Comparison of ENCODE assay signal across 9 mouse cellular contexts in genomic region chr7:141394158-141394557, GRCm38 (mm10). TPM values are rescaled to one million over a fixed set of nuclear protein-coding genes. Genes with fewer than 3 reads are reported as not detected.
DNase-seq lines count a peak whose midpoint lies in the region; ATAC-seq and TF ChIP-seq lines count a peak whose summit lies in the region.
"Had no signal": no experiment of that assay in that cellular context is flagged by ENCODE, and none has a peak within 500 bp of the region (broad histone marks: within the 10 kb centered on the region; RNA-seq: fewer than 3 reads in every experiment).

No protein-coding gene starts in this region.

- no peak overlapping the region for H3K4me3 ChIP-seq in limb, embryonic 12.5 days (replicated peaks)
- no peak overlapping the region for H3K4me3 ChIP-seq in limb, embryonic 10.5 days
- peak overlapping the region; percentile 41 for H3K4me3 ChIP-seq in bone marrow, adult 2 months (replicated peaks; ENCODE audit: control insufficient read depth, low read depth, low read length)
- no peak overlapping the region for H3K4me3 ChIP-seq in liver, adult 2 months (ENCODE audit: insufficient read depth, low read depth, low read length)
- H3K4me3 ChIP-seq: stomach, embryonic 15.5 days had no signal

- no peak for TF ChIP-seq CTCF in bone marrow, adult 2 months (IDR thresholded peaks at IDR 0.05; ENCODE audit: control insufficient read depth, insufficient read depth, low read length)
- no peak for TF ChIP-seq CTCF in liver, adult 2 months (IDR thresholded peaks at IDR 0.05; ENCODE audit: low read depth, low read length)

- no peak overlapping the region for H3K9ac ChIP-seq in limb, embryonic 12.5 days (replicated peaks)
- H3K9ac ChIP-seq in liver, adult 2 months (ENCODE audit: low read depth, low read length): no peak overlapping the region
- H3K9ac ChIP-seq: stomach, embryonic 15.5 days had no signal

- peaks cover 31% of the 10 kb centered on the region for H3K36me3 ChIP-seq in limb, embryonic 12.5 days
- H3K36me3 ChIP-seq in limb, embryonic 10.5 days: peaks cover 35% of the 10 kb centered on the region
- H3K36me3 ChIP-seq in liver, adult 2 months (ENCODE audit: control insufficient read depth, insufficient read depth, low read length): peaks cover 20% of the 10 kb centered on the region; the same call in 1 of the 2 replicates

- peaks cover 12% of the 10 kb centered on the region for H3K4me1 ChIP-seq in limb, embryonic 12.5 days (replicated peaks)
- H3K4me1 ChIP-seq in limb, embryonic 10.5 days: peaks cover 16% of the 10 kb centered on the region
- H3K4me1 ChIP-seq in bone marrow, adult 2 months (ENCODE audit: control insufficient read depth, insufficient read depth, low read length): peaks cover 1% of the 10 kb centered on the region; the same call in 1 of the 2 replicates
- peaks cover 12% of the 10 kb centered on the region for H3K4me1 ChIP-seq in liver, adult 2 months (ENCODE audit: control insufficient read depth, insufficient read depth, low read length)

- no peak for ATAC-seq in limb, embryonic 12.5 days (ENCODE audit: insufficient number of reproducible peaks, insufficient read depth, low FRiP score, low TSS enrichment, low read depth)

- H3K27me3 ChIP-seq in limb, embryonic 12.5 days: peaks cover 5% of the 10 kb centered on the region; the same call in 1 of the 2 replicates
- H3K27me3 ChIP-seq in limb, embryonic 10.5 days (ENCODE audit: low read depth, poor library complexity, severe bottlenecking): no peaks in the 10 kb centered on the region
- H3K27me3 ChIP-seq in liver, adult 2 months (ENCODE audit: control insufficient read depth, insufficient read depth, low read length): no peaks in the 10 kb centered on the region
- H3K27me3 ChIP-seq: stomach, embryonic 15.5 days had no signal

- WGBS in limb, embryonic 12.5 days: 88% methylated on average over 7 of the region's 7 CpGs
- 90% methylated on average over 7 of the region's 7 CpGs for WGBS in limb, embryonic 10.5 days
- 12% methylated on average over 7 of the region's 7 CpGs for WGBS in bone marrow, adult 2 months
- 32% methylated on average over 7 of the region's 7 CpGs for WGBS in liver, adult 2 months

- no peak for DNase-seq in limb, embryonic 10.5 days (ENCODE audit: low spot score)
- DNase-seq in liver, adult 2 months (ENCODE audit: extremely low read depth, low read depth, low spot score): peak; percentile 63
- DNase-seq in monocyte, adult 2 months (ENCODE audit: low read depth in 1 of 2, low spot score in 2 of 2): peak; percentile 55 to 57
- DNase-seq in thymus, postnatal 36 days: no peak
- DNase-seq in right cerebral cortex, postnatal 4 days: no peak
- no peak for DNase-seq in cerebellum, adult 9-10 months

- H3K9me3 ChIP-seq in limb, embryonic 12.5 days: no peaks in the 10 kb centered on the region
- H3K9me3 ChIP-seq in limb, embryonic 10.5 days (replicated peaks): no peaks in the 10 kb centered on the region
- H3K9me3 ChIP-seq: stomach, embryonic 15.5 days had no signal

- peaks cover 9% of the 10 kb centered on the region; the same call in 1 of the 2 replicates for H3K79me2 ChIP-seq in liver, adult 2 months (ENCODE audit: control insufficient read depth, insufficient read depth, low read length)

- H3K4me2 ChIP-seq in limb, embryonic 12.5 days: 0 out of 2 replicates have a peak overlapping the region, but pooled peaks have one; percentile 0

- TF ChIP-seq POLR2A in bone marrow, adult 2 months (IDR thresholded peaks at IDR 0.05; ENCODE audit: borderline replicate concordance, control insufficient read depth, low read depth, low read length): no peak
- TF ChIP-seq POLR2A in liver, adult 2 months (IDR thresholded peaks at IDR 0.05; ENCODE audit: extremely low read depth, insufficient read depth, low read length): no peak

- H3K27ac ChIP-seq in limb, embryonic 12.5 days: no peak overlapping the region
- no peak overlapping the region for H3K27ac ChIP-seq in limb, embryonic 10.5 days
- peak overlapping the region; percentile 92 for H3K27ac ChIP-seq in bone marrow, adult 2 months (ENCODE audit: control insufficient read depth, insufficient read depth, low read depth, low read length, poor library complexity)
- no peak overlapping the region for H3K27ac ChIP-seq in liver, adult 2 months (replicated peaks; ENCODE audit: insufficient read depth, low read depth, low read length)
- H3K27ac ChIP-seq: stomach, embryonic 15.5 days had no signal

RNA-seq across cellular contexts. Expression of gene Taldo1, which starts 2.2 kb away (rescaled TPM):
- polyA plus RNA-seq in limb, embryonic 12.5 days (2016; fragmentation: Nextera tagmentation; extraction: Ambion mirVana): 299 and 318 TPM in 2 replicates
- 258 and 272 TPM in 2 replicates for polyA plus RNA-seq in limb, embryonic 10.5 days (2016; fragmentation: Nextera tagmentation; extraction: Ambion mirVana)
- polyA plus RNA-seq in bone marrow, adult 2 months (2011; ENCODE audit: insufficient read depth, insufficient read length, low replicate concordance, missing spikeins): 324 and 522 TPM in 2 replicates
- total RNA-seq in liver, adult 2 months (2014; rRNA removed): 160 and 195 TPM in 2 replicates
- polyA plus RNA-seq in liver, adult 2 months (2012; rRNA removed): 125 and 166 TPM in 2 replicates

RNA-seq across cellular contexts. Expression of gene Gatd1, which starts 19.8 kb away (rescaled TPM):
- 60.6 and 63.8 TPM in 2 replicates for polyA plus RNA-seq in limb, embryonic 12.5 days (2016; fragmentation: Nextera tagmentation; extraction: Ambion mirVana)
- 44.5 and 56.4 TPM in 2 replicates for polyA plus RNA-seq in limb, embryonic 10.5 days (2016; fragmentation: Nextera tagmentation; extraction: Ambion mirVana)
- 26.2 and 33.6 TPM in 2 replicates for polyA plus RNA-seq in bone marrow, adult 2 months (2011; ENCODE audit: insufficient read depth, insufficient read length, low replicate concordance, missing spikeins)
- total RNA-seq in liver, adult 2 months (2014; rRNA removed): 15.1 and 23.5 TPM in 2 replicates
- polyA plus RNA-seq in liver, adult 2 months (2012; rRNA removed): 34.9 and 36.2 TPM in 2 replicates

RNA-seq across cellular contexts. Expression of gene Cend1, which starts 35.1 kb away (rescaled TPM):
- polyA plus RNA-seq in limb, embryonic 12.5 days (2016; fragmentation: Nextera tagmentation; extraction: Ambion mirVana): 5.6 and 6.3 TPM in 2 replicates
- 6.0 and 8.8 TPM in 2 replicates for polyA plus RNA-seq in limb, embryonic 10.5 days (2016; fragmentation: Nextera tagmentation; extraction: Ambion mirVana)
- polyA plus RNA-seq in bone marrow, adult 2 months (2011; ENCODE audit: insufficient read depth, insufficient read length, low replicate concordance, missing spikeins): 3.4 TPM in 1 of 2 replicates, not detected in the other
- total RNA-seq in liver, adult 2 months (2014; rRNA removed): 0.13 TPM in 1 of 2 replicates, not detected in the other
- 0.09 and 0.10 TPM in 2 replicates for polyA plus RNA-seq in liver, adult 2 months (2012; rRNA removed)

RNA-seq across cellular contexts. Expression of gene Slc25a22, which starts 43.5 kb away (rescaled TPM):
- 33.1 and 38.3 TPM in 2 replicates for polyA plus RNA-seq in limb, embryonic 12.5 days (2016; fragmentation: Nextera tagmentation; extraction: Ambion mirVana)
- polyA plus RNA-seq in limb, embryonic 10.5 days (2016; fragmentation: Nextera tagmentation; extraction: Ambion mirVana): 43.6 and 48.3 TPM in 2 replicates
- polyA plus RNA-seq in bone marrow, adult 2 months (2011; ENCODE audit: insufficient read depth, insufficient read length, low replicate concordance, missing spikeins): 18.1 and 30.3 TPM in 2 replicates
- total RNA-seq in liver, adult 2 months (2014; rRNA removed): 26.1 and 40.7 TPM in 2 replicates
- 315 and 345 TPM in 2 replicates for polyA plus RNA-seq in liver, adult 2 months (2012; rRNA removed)

RNA-seq across cellular contexts. Expression of gene Pidd1, which starts 49.7 kb away (rescaled TPM):
- 16.4 and 19.2 TPM in 2 replicates for polyA plus RNA-seq in limb, embryonic 12.5 days (2016; fragmentation: Nextera tagmentation; extraction: Ambion mirVana)
- 26.8 and 30.0 TPM in 2 replicates for polyA plus RNA-seq in limb, embryonic 10.5 days (2016; fragmentation: Nextera tagmentation; extraction: Ambion mirVana)
- 19.4 and 39.6 TPM in 2 replicates for polyA plus RNA-seq in bone marrow, adult 2 months (2011; ENCODE audit: insufficient read depth, insufficient read length, low replicate concordance, missing spikeins)
- total RNA-seq in liver, adult 2 months (2014; rRNA removed): 0.37 and 0.94 TPM in 2 replicates
- 3.8 and 4.7 TPM in 2 replicates for polyA plus RNA-seq in liver, adult 2 months (2012; rRNA removed)

Comparison
In these comparisons a context has a peak if more than half of its experiments do, and no peak if none do; other contexts are left out.
1. DNase-seq: peak in liver, adult 2 months (single experiment) and monocyte, adult 2 months (2 of 2); none in limb, embryonic 10.5 days (single experiment), thymus, postnatal 36 days (0 of 2), right cerebral cortex, postnatal 4 days (single experiment) and cerebellum, adult 9-10 months (single experiment).